Mouse (Mus musculus): ENCODE data around the gene Cdc6. TPM values are rescaled to one million over a fixed set of nuclear protein-coding genes. Genes with fewer than 3 reads are reported as not detected.

Gene Cdc6
- polyA plus RNA-seq, 1 experiment = 11.8 TPM

- peak overlapping the region; percentile 90 for H3K27ac ChIP-seq (ENCODE audit: insufficient read depth, low read length)
- peaks cover 23% of the 10 kb centered on the region for H3K4me1 ChIP-seq (ENCODE audit: control insufficient read depth, insufficient read depth, low read length)
- no peak for TF ChIP-seq CTCF (IDR thresholded peaks at IDR 0.05; ENCODE audit: borderline replicate concordance, insufficient read depth, low read length)
- no peak for TF ChIP-seq POLR2A (IDR thresholded peaks at IDR 0.05; ENCODE audit: low read depth, low read length)
- peak overlapping the region; percentile 23; the same call in 1 of the 2 replicates for H3K4me3 ChIP-seq (ENCODE audit: insufficient read depth, low read length)
Observed at GRCm38 (mm10) chr11:98940776-98941175, 33.2 kb downstream of the Cdc6 start.

- Histone ChIP-seq H3K4me3 (ENCODE audit: insufficient read depth, low read length) (peak overlapping the region; percentile 23), H3K27ac (ENCODE audit: insufficient read depth, low read length) (peak overlapping the region; percentile 90)
- TF ChIP-seq CTCF (IDR thresholded peaks at IDR 0.05; ENCODE audit: borderline replicate concordance, insufficient read depth, low read length) (no peak), POLR2A (IDR thresholded peaks at IDR 0.05; ENCODE audit: low read depth, low read length) (no peak)
Observed at GRCm38 (mm10) chr11:98941341-98941825, 33.8 kb downstream of the Cdc6 start.

GRCm38 (mm10) chr11:98941826-98942550 lies 34.4 kb downstream of the Cdc6 start:
- peaks cover 26% of the 10 kb centered on the region for H3K4me1 ChIP-seq (ENCODE audit: control insufficient read depth, insufficient read depth, low read length)
- TF ChIP-seq POLR2A (IDR thresholded peaks at IDR 0.05; ENCODE audit: low read depth, low read length) = peak; percentile 33; the same call in 1 of the 2 replicates
- no peak for TF ChIP-seq CTCF (IDR thresholded peaks at IDR 0.05; ENCODE audit: borderline replicate concordance, insufficient read depth, low read length)
- peak overlapping the region; percentile 90 for H3K27ac ChIP-seq (ENCODE audit: insufficient read depth, low read length)
- H3K4me3 ChIP-seq (ENCODE audit: insufficient read depth, low read length) = peak overlapping the region; percentile 23

More at GRCm38 (mm10) chr11:98941341-98941825, 33.8 kb downstream of the Cdc6 start:
- H3K4me1 ChIP-seq (ENCODE audit: control insufficient read depth, insufficient read depth, low read length) = peaks cover 24% of the 10 kb centered on the region

- TF ChIP-seq CTCF (IDR thresholded peaks at IDR 0.05; ENCODE audit: borderline replicate concordance, insufficient read depth, low read length) (no peak), POLR2A (IDR thresholded peaks at IDR 0.05; ENCODE audit: low read depth, low read length) (no peak)
- Histone ChIP-seq H3K4me1 (ENCODE audit: control insufficient read depth, insufficient read depth, low read length) (peaks cover 31% of the 10 kb centered on the region), H3K27ac (ENCODE audit: insufficient read depth, low read length) (peak overlapping the region; percentile 90), H3K4me3 (ENCODE audit: insufficient read depth, low read length) (0 out of 2 replicates have a peak overlapping the region, but pooled peaks have one; percentile 1)
Observed at GRCm38 (mm10) chr11:98942555-98942922, 34.9 kb downstream of the Cdc6 start.

GRCm38 (mm10) chr11:98942923-98943641 lies 35.5 kb downstream of the Cdc6 start:
- Histone ChIP-seq H3K4me1 (ENCODE audit: control insufficient read depth, insufficient read depth, low read length) (peaks cover 36% of the 10 kb centered on the region), H3K27ac (ENCODE audit: insufficient read depth, low read length) (peak overlapping the region; percentile 90), H3K4me3 (ENCODE audit: insufficient read depth, low read length) (no peak overlapping the region)
- TF ChIP-seq POLR2A (IDR thresholded peaks at IDR 0.05; ENCODE audit: low read depth, low read length) (0 out of 2 replicates have a peak, but pooled peaks have one; percentile 11), CTCF (IDR thresholded peaks at IDR 0.05; ENCODE audit: borderline replicate concordance, insufficient read depth, low read length) (no peak)

GRCm38 (mm10) chr11:98943741-98944461 lies 36.3 kb downstream of the Cdc6 start:
- peaks cover 40% of the 10 kb centered on the region for H3K4me1 ChIP-seq (ENCODE audit: control insufficient read depth, insufficient read depth, low read length)
- H3K4me3 ChIP-seq (ENCODE audit: insufficient read depth, low read length) = no peak overlapping the region
- peak overlapping the region; percentile 90 for H3K27ac ChIP-seq (ENCODE audit: insufficient read depth, low read length)
- TF ChIP-seq CTCF (IDR thresholded peaks at IDR 0.05; ENCODE audit: borderline replicate concordance, insufficient read depth, low read length) (no peak), POLR2A (IDR thresholded peaks at IDR 0.05; ENCODE audit: low read depth, low read length) (no peak)

GRCm38 (mm10) chr11:98944897-98945604 lies 37.5 kb downstream of the Cdc6 start:
- H3K27ac ChIP-seq (ENCODE audit: insufficient read depth, low read length) = peak overlapping the region; percentile 90

GRCm38 (mm10) chr11:98945605-98945977 lies 38.0 kb downstream of the Cdc6 start:
- Histone ChIP-seq H3K4me1 (ENCODE audit: control insufficient read depth, insufficient read depth, low read length) (peaks cover 40% of the 10 kb centered on the region), H3K4me3 (ENCODE audit: insufficient read depth, low read length) (no peak overlapping the region), H3K27ac (ENCODE audit: insufficient read depth, low read length) (peak overlapping the region; percentile 90; the same call in 1 of the 2 replicates)
- no peak for TF ChIP-seq CTCF (IDR thresholded peaks at IDR 0.05; ENCODE audit: borderline replicate concordance, insufficient read depth, low read length)

More at GRCm38 (mm10) chr11:98944897-98945604, 37.5 kb downstream of the Cdc6 start:
- no peak overlapping the region for H3K4me3 ChIP-seq (ENCODE audit: insufficient read depth, low read length)
- H3K4me1 ChIP-seq (ENCODE audit: control insufficient read depth, insufficient read depth, low read length) = peaks cover 40% of the 10 kb centered on the region
- no peak for TF ChIP-seq POLR2A (IDR thresholded peaks at IDR 0.05; ENCODE audit: low read depth, low read length)
- no peak for TF ChIP-seq CTCF (IDR thresholded peaks at IDR 0.05; ENCODE audit: borderline replicate concordance, insufficient read depth, low read length)

Data from embryonic fibroblast, embryonic 13.5 days (primary cell).